Mouse (Mus musculus) spleen, adult 18-20 months (tissue): ENCODE data around the gene Ptprs.

Experiments used
- DNase-seq, 2 experiments: peaks; one replicate each; pipeline ENCODE4 v3.0.0; 2022; ENCODE audit warnings: mixed read lengths in 2 of 2

The Ptprs gene

GRCm38 (mm10) chr17:56490438-56491152 lies 14.3 kb upstream of the Ptprs start:
- DNase-seq, result no peak

- DNase-seq, result no peak
Observed at GRCm38 (mm10) chr17:56488028-56488427, 11.7 kb upstream of the Ptprs start.

GRCm38 (mm10) chr17:56487441-56487888 lies 11.2 kb upstream of the Ptprs start:
- DNase-seq, result no peak

GRCm38 (mm10) chr17:56485926-56486325 lies 9.6 kb upstream of the Ptprs start:
- DNase-seq, result no peak

GRCm38 (mm10) chr17:56485118-56485517 lies 8.8 kb upstream of the Ptprs start:
- no peak for DNase-seq

- no peak for DNase-seq
Observed at GRCm38 (mm10) chr17:56482671-56483070, 6.4 kb upstream of the Ptprs start.

- DNase-seq, result peak; percentile 52 to 68
Observed at GRCm38 (mm10) chr17:56479358-56479757, 3.1 kb upstream of the Ptprs start.

- DNase-seq, result no peak
Observed at GRCm38 (mm10) chr17:56478191-56478611, 1.9 kb upstream of the Ptprs start.

- no peak for DNase-seq
Observed at GRCm38 (mm10) chr17:56477191-56477818, 1.0 kb upstream of the Ptprs start.

- DNase-seq, result peak in 1 of 2 experiments; percentile 42
Observed at GRCm38 (mm10) chr17:56475584-56476401, 490 bp downstream of the Ptprs start.

GRCm38 (mm10) chr17:56474831-56475581 lies 1.3 kb downstream of the Ptprs start:
- no peak for DNase-seq

- DNase-seq, result no peak
Observed at GRCm38 (mm10) chr17:56474311-56474830, 1.9 kb downstream of the Ptprs start.

- DNase-seq, result no peak
Observed at GRCm38 (mm10) chr17:56473611-56473905, 2.7 kb downstream of the Ptprs start.

GRCm38 (mm10) chr17:56472733-56473610 lies 3.3 kb downstream of the Ptprs start:
- peak; percentile 46 to 68 for DNase-seq

- no peak for DNase-seq
Observed at GRCm38 (mm10) chr17:56472121-56472520, 4.2 kb downstream of the Ptprs start.

GRCm38 (mm10) chr17:56471136-56471535 lies 5.1 kb downstream of the Ptprs start:
- no peak for DNase-seq

GRCm38 (mm10) chr17:56470571-56470970 lies 5.7 kb downstream of the Ptprs start:
- no peak for DNase-seq

- no peak for DNase-seq
Observed at GRCm38 (mm10) chr17:56470001-56470436, 6.3 kb downstream of the Ptprs start.

GRCm38 (mm10) chr17:56469275-56469674 lies 7.0 kb downstream of the Ptprs start:
- no peak for DNase-seq

GRCm38 (mm10) chr17:56468870-56469269 lies 7.4 kb downstream of the Ptprs start:
- no peak for DNase-seq

- no peak for DNase-seq
Observed at GRCm38 (mm10) chr17:56468380-56468779, 7.9 kb downstream of the Ptprs start.

GRCm38 (mm10) chr17:56467456-56467884 lies 8.8 kb downstream of the Ptprs start:
- DNase-seq, result no peak
